11 mouse cellular contexts compared by ENCODE assay signal in genomic region chr5:32192016-32192845, GRCm38 (mm10). TPM values are rescaled to one million over a fixed set of nuclear protein-coding genes. Genes with fewer than 3 reads are reported as not detected.
DNase-seq lines count a peak whose midpoint lies in the region; ATAC-seq and TF ChIP-seq lines count a peak whose summit lies in the region.
"Had no signal": no experiment of that assay in that cellular context is flagged by ENCODE, and none has a peak within 500 bp of the region (broad histone marks: within the 10 kb centered on the region; RNA-seq: fewer than 3 reads in every experiment).

No protein-coding gene starts in this region.

- H3K9ac ChIP-seq in embryonic facial prominence, embryonic 13.5 days: no peak overlapping the region
- no peak overlapping the region for H3K9ac ChIP-seq in heart, postnatal 0 days (replicated peaks; ENCODE audit: low read depth, low read length)
- no peak overlapping the region for H3K9ac ChIP-seq in stomach, embryonic 16.5 days (ENCODE audit: low read length)
- H3K9ac ChIP-seq: limb, embryonic 13.5 days had no signal

- peaks cover 6% of the 10 kb centered on the region; the same call in 1 of the 2 replicates for H3K4me1 ChIP-seq in embryonic facial prominence, embryonic 13.5 days
- H3K4me1 ChIP-seq in embryonic facial prominence, embryonic 10.5 days: peaks cover 9% of the 10 kb centered on the region; the same call in 1 of the 2 replicates
- H3K4me1 ChIP-seq in heart, postnatal 0 days (ENCODE audit: control insufficient read depth, insufficient read depth): peaks cover 8% of the 10 kb centered on the region; the same call in 1 of the 2 replicates
- 0 out of 2 replicates have a peak, but pooled peaks cover 3% of the 10 kb centered on the region for H3K4me1 ChIP-seq in stomach, embryonic 16.5 days (ENCODE audit: control insufficient read depth, insufficient read depth, low read length)
- H3K4me1 ChIP-seq: limb, embryonic 13.5 days had no signal

- peak; percentile 18; the same call in 1 of the 2 replicates for ATAC-seq in embryonic facial prominence, embryonic 13.5 days (ENCODE audit: insufficient number of reproducible peaks, insufficient read depth, low FRiP score, low TSS enrichment, low read depth)
- ATAC-seq in heart, postnatal 0 days (ENCODE audit: insufficient read depth, low read depth): peak; percentile 77
- peak; percentile 59 for ATAC-seq in stomach, embryonic 16.5 days (ENCODE audit: insufficient read depth, low FRiP score)
- ATAC-seq: hindbrain, embryonic 16.5 days had no signal

- no peak overlapping the region for H3K4me2 ChIP-seq in embryonic facial prominence, embryonic 13.5 days
- H3K4me2 ChIP-seq in heart, postnatal 0 days (ENCODE audit: low read depth, low read length): no peak overlapping the region
- H3K4me2 ChIP-seq in stomach, embryonic 16.5 days (ENCODE audit: low read depth, low read length): no peak overlapping the region
- H3K4me2 ChIP-seq: limb, embryonic 13.5 days had no signal

- no peak overlapping the region for H3K4me3 ChIP-seq in embryonic facial prominence, embryonic 13.5 days
- no peak overlapping the region for H3K4me3 ChIP-seq in embryonic facial prominence, embryonic 10.5 days
- no peak overlapping the region for H3K4me3 ChIP-seq in heart, postnatal 0 days (ENCODE audit: low read depth, low read length)
- H3K4me3 ChIP-seq in stomach, embryonic 16.5 days (replicated peaks; ENCODE audit: low read length): no peak overlapping the region
- H3K4me3 ChIP-seq: limb, embryonic 13.5 days had no signal

- no peaks in the 10 kb centered on the region for H3K27me3 ChIP-seq in embryonic facial prominence, embryonic 13.5 days
- H3K27me3 ChIP-seq in embryonic facial prominence, embryonic 10.5 days (replicated peaks; ENCODE audit: low read depth, poor library complexity, severe bottlenecking): no peaks in the 10 kb centered on the region
- H3K27me3 ChIP-seq in heart, postnatal 0 days (ENCODE audit: control insufficient read depth, insufficient read depth, low read length): no peaks in the 10 kb centered on the region
- H3K27me3 ChIP-seq in stomach, embryonic 16.5 days (ENCODE audit: control insufficient read depth, insufficient read depth, low read length): no peaks in the 10 kb centered on the region
- H3K27me3 ChIP-seq: limb, embryonic 13.5 days had no signal

- no peaks in the 10 kb centered on the region for H3K9me3 ChIP-seq in embryonic facial prominence, embryonic 13.5 days
- H3K9me3 ChIP-seq in embryonic facial prominence, embryonic 10.5 days: no peaks in the 10 kb centered on the region
- H3K9me3 ChIP-seq in heart, postnatal 0 days (replicated peaks; ENCODE audit: control insufficient read depth, low read length): no peaks in the 10 kb centered on the region
- no peaks in the 10 kb centered on the region for H3K9me3 ChIP-seq in stomach, embryonic 16.5 days (replicated peaks; ENCODE audit: control insufficient read depth, low read length)
- H3K9me3 ChIP-seq: limb, embryonic 13.5 days had no signal

- no peak for TF ChIP-seq CTCF in heart, postnatal 0 days (IDR thresholded peaks at IDR 0.05; ENCODE audit: low read depth)

- DNase-seq in embryonic facial prominence, embryonic 10.5 days (ENCODE audit: low spot score): no peak
- peak; percentile 75 for DNase-seq in urinary bladder, postnatal 14 days (ENCODE audit: low spot score)
- DNase-seq in urinary bladder, postnatal 4 days (ENCODE audit: low spot score in 2 of 2): no peak
- peak; percentile 57 for DNase-seq in heart, postnatal 0 days (ENCODE audit: low spot score)
- no peak for DNase-seq in layer of hippocampus, adult 11-12 months (ENCODE audit: low spot score)
- DNase-seq in cerebellum, adult 11 months: no peak
- DNase-seq: B cell, adult 2 months had no signal

- no peaks in the 10 kb centered on the region for H3K36me3 ChIP-seq in embryonic facial prominence, embryonic 13.5 days
- H3K36me3 ChIP-seq in embryonic facial prominence, embryonic 10.5 days (replicated peaks): no peaks in the 10 kb centered on the region
- no peaks in the 10 kb centered on the region for H3K36me3 ChIP-seq in heart, postnatal 0 days (replicated peaks; ENCODE audit: control insufficient read depth, insufficient read depth, low read length)
- H3K36me3 ChIP-seq in stomach, embryonic 16.5 days (ENCODE audit: control insufficient read depth, insufficient read depth, low read length): no peaks in the 10 kb centered on the region
- H3K36me3 ChIP-seq: limb, embryonic 13.5 days had no signal

- no peak for TF ChIP-seq EP300 in heart, postnatal 0 days (IDR thresholded peaks at IDR 0.05; ENCODE audit: low read depth)

- 85% methylated on average over 16 of the region's 16 CpGs for WGBS in embryonic facial prominence, embryonic 13.5 days
- 84% methylated on average over 16 of the region's 16 CpGs for WGBS in embryonic facial prominence, embryonic 10.5 days
- WGBS in heart, postnatal 0 days: 55% methylated on average over 16 of the region's 16 CpGs
- WGBS in stomach, embryonic 16.5 days: 71% methylated on average over 16 of the region's 16 CpGs

- H3K27ac ChIP-seq in embryonic facial prominence, embryonic 13.5 days: no peak overlapping the region
- no peak overlapping the region for H3K27ac ChIP-seq in embryonic facial prominence, embryonic 10.5 days (replicated peaks)
- H3K27ac ChIP-seq in heart, postnatal 0 days (ENCODE audit: low read depth): peak overlapping the region; percentile 47
- H3K27ac ChIP-seq in stomach, embryonic 16.5 days (ENCODE audit: low read length): peak overlapping the region; percentile 40
- H3K27ac ChIP-seq: limb, embryonic 13.5 days had no signal

RNA-seq across cellular contexts. Expression of gene Plb1, which starts 40.3 kb away (rescaled TPM):
- 1.2 and 1.4 TPM in 2 replicates for polyA plus RNA-seq in embryonic facial prominence, embryonic 13.5 days (2015; fragmentation: Nextera tagmentation; extraction: Ambion mirVana)
- 0.06 TPM in 1 of 2 replicates, not detected in the other for polyA plus RNA-seq in embryonic facial prominence, embryonic 10.5 days (2016; fragmentation: Nextera tagmentation; extraction: Ambion mirVana)
- 1.0 and 2.8 TPM in 2 replicates for total RNA-seq in heart, postnatal 0 days (2014; rRNA removed; ENCODE audit: low replicate concordance)
- polyA plus RNA-seq in heart, postnatal 0 days (2015; fragmentation: Nextera tagmentation; extraction: Ambion mirVana): 0.97 and 1.4 TPM in 2 replicates
- polyA plus RNA-seq in stomach, embryonic 16.5 days (2015; fragmentation: Nextera tagmentation; extraction: Ambion mirVana): 0.94 and 1.4 TPM in 2 replicates

RNA-seq across cellular contexts. Expression of gene Fosl2, which starts 56.6 kb away (rescaled TPM):
- polyA plus RNA-seq in embryonic facial prominence, embryonic 13.5 days (2015; fragmentation: Nextera tagmentation; extraction: Ambion mirVana): 6.9 and 7.0 TPM in 2 replicates
- 0.50 and 0.67 TPM in 2 replicates for polyA plus RNA-seq in embryonic facial prominence, embryonic 10.5 days (2016; fragmentation: Nextera tagmentation; extraction: Ambion mirVana)
- 15.7 and 18.6 TPM in 2 replicates for total RNA-seq in heart, postnatal 0 days (2014; rRNA removed; ENCODE audit: low replicate concordance)
- polyA plus RNA-seq in heart, postnatal 0 days (2015; fragmentation: Nextera tagmentation; extraction: Ambion mirVana): 1.4 and 1.5 TPM in 2 replicates
- polyA plus RNA-seq in stomach, embryonic 16.5 days (2015; fragmentation: Nextera tagmentation; extraction: Ambion mirVana): 13.3 and 14.3 TPM in 2 replicates

Comparison
In these comparisons a context has a peak if more than half of its experiments do, and no peak if none do; other contexts are left out.
1. DNase-seq: peak in urinary bladder, postnatal 14 days (single experiment) and heart, postnatal 0 days (single experiment); none in embryonic facial prominence, embryonic 10.5 days (single experiment), urinary bladder, postnatal 4 days (0 of 2), layer of hippocampus, adult 11-12 months (single experiment) and cerebellum, adult 11 months (single experiment).
2. ATAC-seq: peak in every context shown above with its lines; median percentile 77 in heart, postnatal 0 days; 59 in stomach, embryonic 16.5 days; 18 in embryonic facial prominence, embryonic 13.5 days.
3. H3K27ac ChIP-seq: peak in heart, postnatal 0 days (single experiment) and stomach, embryonic 16.5 days (single experiment); none in embryonic facial prominence, embryonic 13.5 days (single experiment) and embryonic facial prominence, embryonic 10.5 days (single experiment).